Mouse (Mus musculus) adrenal gland, adult 10 weeks (tissue): Measurements from ENCODE around the gene Stra8. TPM values are rescaled to one million over a fixed set of nuclear protein-coding genes. Genes with fewer than 3 reads are reported as not detected.

Experiments
- polyA plus RNA-seq: library from polyadenylated mRNA; stranded (reverse); fragments of 350-450 nt; fragmentation: Illumina TruSeq; extraction: RNeasy Lipid Tissue Mini Kit (QIAGEN cat#74804); gene quantifications from one replicate; pipeline ENCODE4 v1.2.3, GENCODE M21; 2014; ENCODE audit warnings: low read depth, low replicate concordance

Gene Stra8
- not detected for polyA plus RNA-seq

GRCm38 (mm10) chr6:34919956-34920355 is at the start of gene Stra8:
TSS of gene Stra8 (plus strand) at chr6:34920163.

GRCm38 (mm10) chr6:34877509-34878321 is 42.2 kb upstream of the Stra8 start, which contains the start of gene Cyren:
TSS of gene Cyren (minus strand) at chr6:34878060.

GRCm38 (mm10) chr6:34910371-34911219 is 9.4 kb upstream of the Stra8 start, which contains the start of gene Wdr91:
TSS of gene Wdr91 (minus strand) at chr6:34910876.

GRCm38 (mm10) chr6:34988081-34988761 is 68.3 kb downstream of the Stra8 start, which contains the start of gene Slc23a4:
TSS of gene Slc23a4 (minus strand) at chr6:34988404.

Other genes starting within 250 kb of the Stra8 start
- 29.0 TPM for gene Agbl3, start 139.7 kb upstream of the Stra8 start, polyA plus RNA-seq
- 20.6 TPM for gene Tmem140, start 57.0 kb upstream of the Stra8 start, polyA plus RNA-seq
- 2.6 TPM for gene Cyren, start 42.1 kb upstream of the Stra8 start, polyA plus RNA-seq
- gene Wdr91, start 9.3 kb upstream of the Stra8 start, polyA plus RNA-seq: 4.4 TPM
- not detected for gene Slc23a4, start 68.2 kb downstream of the Stra8 start, polyA plus RNA-seq
- gene Cnot4, start 213.6 kb downstream of the Stra8 start, polyA plus RNA-seq: 52.0 TPM